Mouse (Mus musculus) hindbrain, embryonic 13.5 days (tissue): ENCODE data around the gene Slc5a1. TPM values are rescaled to one million over a fixed set of nuclear protein-coding genes. Genes with fewer than 3 reads are reported as not detected.

Experiments
- ATAC-seq: fragments of 200-750 bp; cut with Nextera tagmentation; 2 replicates; pipeline ENCODE4 v1.8.0; 2017; ENCODE audit warnings: moderate TSS enrichment; ENCODE audit not compliant: low FRiP score
- H3K27ac ChIP-seq: fragments of 300-500 bp; sonication (generic); 2 replicates; pipeline ENCODE4 v1.5.1; 2015; ENCODE audit warnings: inconsistent platforms, mild to moderate bottlenecking, moderate library complexity
- H3K27me3 ChIP-seq: fragments of 300-500 bp; sonication (generic); 2 replicates; pipeline ENCODE4 v1.6.1; 2015; ENCODE audit warnings: mild to moderate bottlenecking, inconsistent platforms
- H3K36me3 ChIP-seq: fragments of 300-500 bp; sonication (generic); 2 replicates; pipeline ENCODE4 v1.6.1; 2015; ENCODE audit warnings: mild to moderate bottlenecking, inconsistent platforms
- H3K4me1 ChIP-seq: fragments of 300-500 bp; sonication (generic); replicated peaks from 2 replicates; pipeline ENCODE4 v1.6.1; 2015; ENCODE audit warnings: inconsistent platforms
- H3K4me2 ChIP-seq: fragments of 300-500 bp; sonication (generic); 2 replicates; pipeline ENCODE4 v1.6.1; 2015; ENCODE audit warnings: inconsistent platforms, mild to moderate bottlenecking, moderate library complexity
- H3K4me3 ChIP-seq: fragments of 300-500 bp; sonication (generic); 2 replicates; pipeline ENCODE4 v1.5.1; 2015; ENCODE audit warnings: mild to moderate bottlenecking, inconsistent platforms
- H3K9ac ChIP-seq: fragments of 300-500 bp; sonication (generic); 2 replicates; pipeline ENCODE4 v1.6.1; 2015; ENCODE audit warnings: mild to moderate bottlenecking, inconsistent platforms
- H3K9me3 ChIP-seq: fragments of 300-500 bp; sonication (generic); 2 replicates; pipeline ENCODE4 v1.6.1; 2016; ENCODE audit warnings: inconsistent platforms
- WGBS: fragments of 180-500 bp; shearing (Covaris S2); methylation state at CpG from one replicate; pipeline ENCODE4 v1.1.7; 2015; 5-methylcytosine and 5-hydroxymethylcytosine counted together
- polyA plus RNA-seq: library from polyadenylated mRNA; unstranded; fragments of >200 nt; fragmentation: Nextera tagmentation; extraction: Ambion mirVana; gene quantifications from 2 replicates; pipeline ENCODE4 v1.2.1, GENCODE M21; 2015

Gene Slc5a1
- polyA plus RNA-seq, 1 experiment from 2014 or later = 0.04 TPM

- WGBS = 83% methylated on average over 1 of the region's 1 CpGs
- no peak overlapping the region for H3K4me3 ChIP-seq
- no peak overlapping the region for H3K9ac ChIP-seq
- no peak overlapping the region for H3K4me2 ChIP-seq
- no peak overlapping the region for H3K27ac ChIP-seq
- no peaks in the 10 kb centered on the region for H3K27me3 ChIP-seq
- 0 out of 2 replicates have a peak, but pooled peaks cover 5% of the 10 kb centered on the region for H3K4me1 ChIP-seq
- no peaks in the 10 kb centered on the region for H3K36me3 ChIP-seq
- no peak for ATAC-seq
- H3K9me3 ChIP-seq = no peaks in the 10 kb centered on the region
Observed at GRCm38 (mm10) chr5:33200071-33200470, 96.1 kb downstream of the Slc5a1 start.

- no peaks in the 10 kb centered on the region for H3K36me3 ChIP-seq
- no peak overlapping the region for H3K4me3 ChIP-seq
- H3K9ac ChIP-seq = no peak overlapping the region
- no peak for ATAC-seq
- H3K4me1 ChIP-seq = 0 out of 2 replicates have a peak, but pooled peaks cover 5% of the 10 kb centered on the region
- no peaks in the 10 kb centered on the region for H3K27me3 ChIP-seq
- no peak overlapping the region for H3K4me2 ChIP-seq
- H3K9me3 ChIP-seq = no peaks in the 10 kb centered on the region
- WGBS = 69% methylated on average over 13 of the region's 13 CpGs
- no peak overlapping the region for H3K27ac ChIP-seq
Observed at GRCm38 (mm10) chr5:33201697-33202096, 97.7 kb downstream of the Slc5a1 start.

GRCm38 (mm10) chr5:33202516-33203170, 98.6 kb downstream of the Slc5a1 start:
- H3K4me1 ChIP-seq = 0 out of 2 replicates have a peak, but pooled peaks cover 5% of the 10 kb centered on the region
- ATAC-seq = no peak

GRCm38 (mm10) chr5:33203171-33203565, 99.1 kb downstream of the Slc5a1 start:
- Histone ChIP-seq H3K4me2 (no peak overlapping the region), H3K9ac (no peak overlapping the region), H3K27ac (no peak overlapping the region), H3K36me3 (no peaks in the 10 kb centered on the region), H3K9me3 (no peaks in the 10 kb centered on the region), H3K4me3 (no peak overlapping the region), H3K27me3 (no peaks in the 10 kb centered on the region), H3K4me1 (0 out of 2 replicates have a peak, but pooled peaks cover 5% of the 10 kb centered on the region)
- ATAC-seq = no peak
- 85% methylated on average over 6 of the region's 6 CpGs for WGBS

More at GRCm38 (mm10) chr5:33202516-33203170, 98.6 kb downstream of the Slc5a1 start:
- no peak overlapping the region for H3K4me2 ChIP-seq
- 89% methylated on average over 13 of the region's 13 CpGs for WGBS
- no peaks in the 10 kb centered on the region for H3K36me3 ChIP-seq
- H3K27me3 ChIP-seq = no peaks in the 10 kb centered on the region
- no peak overlapping the region for H3K9ac ChIP-seq
- no peak overlapping the region for H3K27ac ChIP-seq
- no peaks in the 10 kb centered on the region for H3K9me3 ChIP-seq
- H3K4me3 ChIP-seq = no peak overlapping the region

GRCm38 (mm10) chr5:33203691-33204242, 99.7 kb downstream of the Slc5a1 start:
- Histone ChIP-seq H3K9me3 (no peaks in the 10 kb centered on the region), H3K36me3 (no peaks in the 10 kb centered on the region), H3K4me1 (0 out of 2 replicates have a peak, but pooled peaks cover 5% of the 10 kb centered on the region), H3K4me2 (peak overlapping the region; percentile 31; the same call in 1 of the 2 replicates), H3K4me3 (no peak overlapping the region), H3K9ac (no peak overlapping the region), H3K27ac (no peak overlapping the region), H3K27me3 (no peaks in the 10 kb centered on the region)
- WGBS = 20% methylated on average over 9 of the region's 9 CpGs
- 0 out of 2 replicates have a peak, but pooled peaks have one; percentile 77 for ATAC-seq

GRCm38 (mm10) chr5:33204284-33204683, 100.3 kb downstream of the Slc5a1 start:
- Histone ChIP-seq H3K4me3 (no peak overlapping the region), H3K9ac (no peak overlapping the region), H3K36me3 (no peaks in the 10 kb centered on the region), H3K4me1 (0 out of 2 replicates have a peak, but pooled peaks cover 5% of the 10 kb centered on the region), H3K27me3 (no peaks in the 10 kb centered on the region), H3K27ac (no peak overlapping the region), H3K4me2 (no peak overlapping the region), H3K9me3 (no peaks in the 10 kb centered on the region)
- ATAC-seq = no peak
- WGBS = 82% methylated on average over 7 of the region's 7 CpGs

GRCm38 (mm10) chr5:33206328-33206727, 102.3 kb downstream of the Slc5a1 start:
- ATAC-seq = no peak
- H3K9me3 ChIP-seq = no peaks in the 10 kb centered on the region

GRCm38 (mm10) chr5:33207136-33207535, 103.1 kb downstream of the Slc5a1 start:
- ATAC-seq = no peak
- Histone ChIP-seq H3K9ac (no peak overlapping the region), H3K27me3 (no peaks in the 10 kb centered on the region), H3K4me3 (no peak overlapping the region), H3K27ac (no peak overlapping the region), H3K4me2 (no peak overlapping the region), H3K4me1 (no peaks in the 10 kb centered on the region), H3K9me3 (no peaks in the 10 kb centered on the region), H3K36me3 (no peaks in the 10 kb centered on the region)
- WGBS = 60% methylated on average over 9 of the region's 9 CpGs

More at GRCm38 (mm10) chr5:33206328-33206727, 102.3 kb downstream of the Slc5a1 start:
- Histone ChIP-seq H3K4me3 (no peak overlapping the region), H3K27ac (no peak overlapping the region), H3K9ac (no peak overlapping the region), H3K4me1 (no peaks in the 10 kb centered on the region), H3K27me3 (no peaks in the 10 kb centered on the region), H3K4me2 (no peak overlapping the region), H3K36me3 (no peaks in the 10 kb centered on the region)
- 91% methylated on average over 7 of the region's 7 CpGs for WGBS

- Histone ChIP-seq H3K4me2 (no peak overlapping the region), H3K27me3 (no peaks in the 10 kb centered on the region), H3K36me3 (no peaks in the 10 kb centered on the region), H3K27ac (no peak overlapping the region), H3K9me3 (no peaks in the 10 kb centered on the region), H3K4me1 (no peaks in the 10 kb centered on the region), H3K9ac (no peak overlapping the region), H3K4me3 (no peak overlapping the region)
- no peak for ATAC-seq
- WGBS = 83% methylated on average over 14 of the region's 14 CpGs
Observed at GRCm38 (mm10) chr5:33208533-33209245, 104.7 kb downstream of the Slc5a1 start.

- H3K27ac ChIP-seq = no peak overlapping the region
- ATAC-seq = no peak
- no peak overlapping the region for H3K4me3 ChIP-seq
- no peak overlapping the region for H3K9ac ChIP-seq
- no peaks in the 10 kb centered on the region for H3K36me3 ChIP-seq
- no peaks in the 10 kb centered on the region for H3K4me1 ChIP-seq
- no peaks in the 10 kb centered on the region for H3K27me3 ChIP-seq
- no peak overlapping the region for H3K4me2 ChIP-seq
- WGBS = 91% methylated on average over 3 of the region's 3 CpGs
- H3K9me3 ChIP-seq = no peaks in the 10 kb centered on the region
Observed at GRCm38 (mm10) chr5:33210515-33210914, 106.5 kb downstream of the Slc5a1 start.

- no peak overlapping the region for H3K27ac ChIP-seq
- H3K4me1 ChIP-seq = no peaks in the 10 kb centered on the region
- WGBS = 83% methylated on average over 5 of the region's 5 CpGs
- H3K4me3 ChIP-seq = no peak overlapping the region
- H3K36me3 ChIP-seq = no peaks in the 10 kb centered on the region
- no peak overlapping the region for H3K4me2 ChIP-seq
- H3K9me3 ChIP-seq = no peaks in the 10 kb centered on the region
- H3K9ac ChIP-seq = no peak overlapping the region
- no peaks in the 10 kb centered on the region for H3K27me3 ChIP-seq
- ATAC-seq = no peak
Observed at GRCm38 (mm10) chr5:33211254-33211653, 107.2 kb downstream of the Slc5a1 start.
